Mouse (Mus musculus) embryonic fibroblast, embryonic 13.5 days (primary cell): ENCODE measurements around the gene Slc25a26.

Experiments
- CTCF ChIP-seq: IDR thresholded peaks from 2 replicates; pipeline ENCODE4 v1.5.1; 2011; ENCODE audit warnings: mild to moderate bottlenecking, control low read depth, low read length, moderate library complexity, borderline replicate concordance; ENCODE audit not compliant: insufficient read depth
- POLR2A ChIP-seq: IDR thresholded peaks from 2 replicates; pipeline ENCODE4 v1.6.1; 2011; ENCODE audit warnings: low read depth, mild to moderate bottlenecking, control low read depth, low read length, moderate library complexity

- TF ChIP-seq POLR2A (no peak), CTCF (no peak)
Measured at GRCm38 (mm10) chr6:94547239-94547638, 47.1 kb downstream of the Slc25a26 start.
